In genomic region chr2:4817678-4818077, GRCm38 (mm10) we compare ENCODE assay signal across 12 mouse cellular contexts.
DNase-seq lines count a peak whose midpoint lies in the region; ATAC-seq and TF ChIP-seq lines count a peak whose summit lies in the region.
"Had no signal": no experiment of that assay in that cellular context is flagged by ENCODE, and none has a peak within 500 bp of the region (broad histone marks: within the 10 kb centered on the region; RNA-seq: fewer than 3 reads in every experiment).

No protein-coding gene starts in this region.

- H3K27me3 ChIP-seq in forebrain, embryonic 10.5 days (ENCODE audit: poor library complexity, severe bottlenecking): peaks cover 18% of the 10 kb centered on the region
- no peaks in the 10 kb centered on the region for H3K27me3 ChIP-seq in forebrain, embryonic 16.5 days (replicated peaks; ENCODE audit: control insufficient read depth, insufficient read depth, low read length)
- peaks cover 13% of the 10 kb centered on the region for H3K27me3 ChIP-seq in midbrain, embryonic 10.5 days (ENCODE audit: low read depth, poor library complexity, severe bottlenecking)
- H3K27me3 ChIP-seq in midbrain, postnatal 0 days (ENCODE audit: insufficient read depth, low read length): no peaks in the 10 kb centered on the region
- H3K27me3 ChIP-seq in limb, embryonic 14.5 days (ENCODE audit: control insufficient read depth, insufficient read depth, low read length): no peaks in the 10 kb centered on the region

- ATAC-seq in forebrain, embryonic 16.5 days: no peak
- no peak for ATAC-seq in midbrain, postnatal 0 days (ENCODE audit: low FRiP score)
- no peak for ATAC-seq in limb, embryonic 14.5 days (ENCODE audit: low FRiP score, low read depth)
- no peak for ATAC-seq in monocyte, adult 5-6 weeks (replicated peaks; ENCODE audit: insufficient number of reproducible peaks, low FRiP score, low TSS enrichment, poor library complexity, severe bottlenecking)

- peak overlapping the region; percentile 54 for H3K27ac ChIP-seq in forebrain, embryonic 10.5 days
- H3K27ac ChIP-seq in forebrain, embryonic 16.5 days (ENCODE audit: low read length): no peak overlapping the region
- peak overlapping the region; percentile 63 for H3K27ac ChIP-seq in midbrain, embryonic 10.5 days (replicated peaks)
- H3K27ac ChIP-seq in midbrain, postnatal 0 days (ENCODE audit: low read depth, low read length): no peak overlapping the region
- H3K27ac ChIP-seq in limb, embryonic 14.5 days (replicated peaks; ENCODE audit: low read depth, low read length): no peak overlapping the region

- no peak for DNase-seq in forebrain, embryonic 10.5 days (ENCODE audit: extremely low spot score, low spot score)
- no peak for DNase-seq in midbrain, embryonic 10.5 days (ENCODE audit: low spot score)
- DNase-seq in midbrain, postnatal 0 days (ENCODE audit: low spot score): no peak
- DNase-seq in limb, embryonic 14.5 days (ENCODE audit: low spot score): no peak
- peak; percentile 37 for DNase-seq in retina, postnatal 1 day
- no peak for DNase-seq in thymus, postnatal 10 days (ENCODE audit: low spot score in 2 of 2)
- DNase-seq: heart, adult 18-20 months; kidney, adult 9 months; layer of hippocampus, adult 9-11 months; lung, postnatal 36 days had no signal

- no peak for TF ChIP-seq CTCF in midbrain, postnatal 0 days (IDR thresholded peaks at IDR 0.05)

- H3K36me3 ChIP-seq in forebrain, embryonic 10.5 days (replicated peaks): no peaks in the 10 kb centered on the region
- H3K36me3 ChIP-seq in forebrain, embryonic 16.5 days (ENCODE audit: control insufficient read depth, insufficient read depth): no peaks in the 10 kb centered on the region
- H3K36me3 ChIP-seq in midbrain, embryonic 10.5 days: no peaks in the 10 kb centered on the region
- H3K36me3 ChIP-seq in midbrain, postnatal 0 days (ENCODE audit: insufficient read depth, low read length): no peaks in the 10 kb centered on the region
- H3K36me3 ChIP-seq in limb, embryonic 14.5 days (ENCODE audit: control insufficient read depth, insufficient read depth, low read length): no peaks in the 10 kb centered on the region

- no peak overlapping the region for H3K4me2 ChIP-seq in forebrain, embryonic 16.5 days (ENCODE audit: low read length)
- no peak overlapping the region; the same call in 1 of the 2 replicates for H3K4me2 ChIP-seq in midbrain, postnatal 0 days (ENCODE audit: low read depth, low read length, poor library complexity, severe bottlenecking)
- peak overlapping the region; percentile 6; the same call in 1 of the 2 replicates for H3K4me2 ChIP-seq in limb, embryonic 14.5 days (replicated peaks; ENCODE audit: low read depth, low read length, severe bottlenecking)

- no peak overlapping the region for H3K9ac ChIP-seq in forebrain, embryonic 16.5 days (replicated peaks; ENCODE audit: low read depth, low read length)
- no peak overlapping the region for H3K9ac ChIP-seq in midbrain, postnatal 0 days (replicated peaks; ENCODE audit: low read length, poor library complexity, severe bottlenecking)
- H3K9ac ChIP-seq in limb, embryonic 14.5 days (ENCODE audit: low read depth, low read length, severe bottlenecking): no peak overlapping the region

- no peak for TF ChIP-seq POLR2A in limb, embryonic 14.5 days (IDR thresholded peaks at IDR 0.05; ENCODE audit: borderline replicate concordance, extremely low read depth, insufficient read depth, insufficient read length)

- H3K4me3 ChIP-seq in forebrain, embryonic 10.5 days: peak overlapping the region; percentile 32
- no peak overlapping the region for H3K4me3 ChIP-seq in forebrain, embryonic 16.5 days (replicated peaks; ENCODE audit: low read length)
- peak overlapping the region; percentile 34 for H3K4me3 ChIP-seq in midbrain, embryonic 10.5 days
- H3K4me3 ChIP-seq in midbrain, postnatal 0 days (ENCODE audit: low read depth, low read length): no peak overlapping the region
- no peak overlapping the region for H3K4me3 ChIP-seq in limb, embryonic 14.5 days (replicated peaks; ENCODE audit: low read length)

- 5% methylated on average over 10 of the region's 10 CpGs for WGBS in forebrain, embryonic 10.5 days
- 8% methylated on average over 10 of the region's 10 CpGs for WGBS in forebrain, embryonic 16.5 days
- 7% methylated on average over 10 of the region's 10 CpGs for WGBS in midbrain, embryonic 10.5 days
- WGBS in midbrain, postnatal 0 days: 4% methylated on average over 9 of the region's 10 CpGs
- WGBS in limb, embryonic 14.5 days: 5% methylated on average over 10 of the region's 10 CpGs

- peaks cover 10% of the 10 kb centered on the region for H3K4me1 ChIP-seq in forebrain, embryonic 10.5 days
- no peaks in the 10 kb centered on the region for H3K4me1 ChIP-seq in forebrain, embryonic 16.5 days (replicated peaks; ENCODE audit: control insufficient read depth, insufficient read depth, low read length)
- peaks cover 14% of the 10 kb centered on the region for H3K4me1 ChIP-seq in midbrain, embryonic 10.5 days
- H3K4me1 ChIP-seq in midbrain, postnatal 0 days (ENCODE audit: insufficient read depth, low read length): no peaks in the 10 kb centered on the region
- no peaks in the 10 kb centered on the region for H3K4me1 ChIP-seq in limb, embryonic 14.5 days (ENCODE audit: control insufficient read depth, insufficient read depth, low read length)

- H3K9me3 ChIP-seq in forebrain, embryonic 10.5 days: peaks cover 6% of the 10 kb centered on the region; the same call in 1 of the 2 replicates
- H3K9me3 ChIP-seq in forebrain, embryonic 16.5 days (ENCODE audit: control insufficient read depth, low read length): no peaks in the 10 kb centered on the region
- H3K9me3 ChIP-seq in midbrain, embryonic 10.5 days (replicated peaks): peaks cover 8% of the 10 kb centered on the region; the same call in 1 of the 2 replicates
- 0 out of 2 replicates have a peak, but pooled peaks cover 5% of the 10 kb centered on the region for H3K9me3 ChIP-seq in midbrain, postnatal 0 days (ENCODE audit: low read length)
- H3K9me3 ChIP-seq in limb, embryonic 14.5 days (ENCODE audit: control insufficient read depth, low read length): no peaks in the 10 kb centered on the region

Comparison
In these comparisons a context has a peak if more than half of its experiments do, and no peak if none do; other contexts are left out.
1. H3K27ac ChIP-seq: peak in forebrain, embryonic 10.5 days (single experiment) and midbrain, embryonic 10.5 days (single experiment); none in forebrain, embryonic 16.5 days (single experiment), midbrain, postnatal 0 days (single experiment) and limb, embryonic 14.5 days (single experiment).
2. H3K4me3 ChIP-seq: peak in forebrain, embryonic 10.5 days (single experiment) and midbrain, embryonic 10.5 days (single experiment); none in forebrain, embryonic 16.5 days (single experiment), midbrain, postnatal 0 days (single experiment) and limb, embryonic 14.5 days (single experiment).